Mouse (Mus musculus): Measurements from ENCODE around the gene Aifm3.
"Not testable (repeated sequence)": the region's sequence is repeated elsewhere in the genome, so short reads cannot be mapped to it uniquely, and the experiment has no call there.

The Aifm3 gene

GRCm38 (mm10) chr16:17554702-17555101 is 65.3 kb downstream of the Aifm3 start:
- DNase-seq: not testable (repeated sequence)

- no peak for DNase-seq
These were observed 66.8 kb downstream of the Aifm3 start for GRCm38 (mm10) chr16:17556180-17556579.

GRCm38 (mm10) chr16:17556907-17557306 is 67.5 kb downstream of the Aifm3 start:
- no peak for DNase-seq

Measured in kidney, postnatal 36 days (tissue).